Mouse (Mus musculus): ENCODE measurements at regions not wholly inside any gene's neighbourhood (a gene's known extent, or its start where the extent isn't known, plus 50 kb on each side); places are given as distances from the start of the nearest gene placed in this dataset.
"Not testable (repeated sequence)": the region's sequence is repeated elsewhere in the genome, so short reads cannot be mapped to it uniquely, and the experiment has no call there.

GRCm38 (mm10) chr2:129918141-129918790, 93.9 kb upstream of the Tgm3 start:
- Histone ChIP-seq H3K79me2 (ENCODE audit: inconsistent target) (no peaks in the 10 kb centered on the region), H3K36me3 (ENCODE audit: inconsistent target) (no peaks in the 10 kb centered on the region), H3K4me3 (ENCODE audit: inconsistent target) (no peak overlapping the region), H3K27ac (no peak overlapping the region)
- WGBS (ENCODE audit: missing documents), result 92% methylated on average over 9 of the region's 9 CpGs

GRCm38 (mm10) chr2:129919551-129919950, 92.6 kb upstream of the Tgm3 start:
- H3K4me3 ChIP-seq (ENCODE audit: inconsistent target), result no peak overlapping the region
- no peaks in the 10 kb centered on the region for H3K79me2 ChIP-seq (ENCODE audit: inconsistent target)
- WGBS (ENCODE audit: missing documents), result 68% methylated on average over 3 of the region's 4 CpGs
- H3K36me3 ChIP-seq (ENCODE audit: inconsistent target), result no peaks in the 10 kb centered on the region
- no peak overlapping the region for H3K27ac ChIP-seq

DNA sequence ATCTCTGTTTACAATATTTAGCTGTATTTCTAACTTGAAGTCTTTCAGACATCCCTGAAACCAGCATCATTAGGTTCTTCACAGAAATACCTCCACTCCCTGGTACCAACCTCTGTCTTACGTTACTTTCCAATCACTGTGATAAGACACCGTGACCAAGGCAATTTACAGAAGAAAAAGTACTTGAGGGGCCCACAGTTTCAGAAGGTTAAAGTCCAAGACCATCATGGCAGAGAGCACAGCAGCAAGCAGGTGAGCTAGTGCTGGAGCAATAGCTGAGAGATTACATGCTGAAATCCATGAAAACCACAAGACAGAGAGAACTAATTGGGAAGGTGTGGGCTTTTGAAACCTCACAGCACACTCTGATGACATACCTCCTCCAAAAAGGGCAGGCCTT, 84.9 kb upstream of the Tgm3 start:
- H3K36me3 ChIP-seq (ENCODE audit: inconsistent target), result no peaks in the 10 kb centered on the region
- H3K27ac ChIP-seq, result no peak overlapping the region
- WGBS (ENCODE audit: missing documents), result 87% methylated on average over 2 of the region's 2 CpGs
- H3K4me3 ChIP-seq (ENCODE audit: inconsistent target), result no peak overlapping the region
- H3K79me2 ChIP-seq (ENCODE audit: inconsistent target), result no peaks in the 10 kb centered on the region

DNA sequence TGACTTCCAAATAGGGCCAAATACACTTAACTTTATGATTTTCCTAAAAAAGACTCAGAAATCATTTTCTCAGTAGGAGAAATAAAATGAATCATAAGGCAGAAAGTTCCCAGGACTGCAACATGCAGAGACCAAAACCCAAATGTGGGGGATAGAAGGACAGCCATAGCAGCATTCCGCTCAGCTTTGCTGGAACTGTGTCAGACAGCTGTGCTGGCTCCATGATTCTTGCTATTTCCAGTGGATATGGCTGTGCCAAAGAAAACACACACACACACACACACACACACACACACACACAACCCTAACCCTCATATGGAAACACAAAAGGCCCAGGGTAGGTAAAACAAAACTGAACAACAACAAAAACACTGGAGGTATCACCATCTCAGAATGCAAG, 78.6 kb upstream of the Tgm3 start:
- no peaks in the 10 kb centered on the region for H3K36me3 ChIP-seq (ENCODE audit: inconsistent target)
- no peak overlapping the region for H3K27ac ChIP-seq
- H3K79me2 ChIP-seq (ENCODE audit: inconsistent target), result no peaks in the 10 kb centered on the region
- H3K4me3 ChIP-seq (ENCODE audit: inconsistent target), result no peak overlapping the region
- WGBS (ENCODE audit: missing documents), result 100% methylated on average over 1 of the region's 1 CpGs

- Histone ChIP-seq H3K4me3 (ENCODE audit: inconsistent target) (no peak overlapping the region), H3K27ac (no peak overlapping the region), H3K79me2 (ENCODE audit: inconsistent target) (no peaks in the 10 kb centered on the region), H3K36me3 (ENCODE audit: inconsistent target) (no peaks in the 10 kb centered on the region)
- 59% methylated on average over 4 of the region's 4 CpGs for WGBS (ENCODE audit: missing documents)
Measured at GRCm38 (mm10) chr2:129942824-129943223, 69.3 kb upstream of the Tgm3 start.

DNA sequence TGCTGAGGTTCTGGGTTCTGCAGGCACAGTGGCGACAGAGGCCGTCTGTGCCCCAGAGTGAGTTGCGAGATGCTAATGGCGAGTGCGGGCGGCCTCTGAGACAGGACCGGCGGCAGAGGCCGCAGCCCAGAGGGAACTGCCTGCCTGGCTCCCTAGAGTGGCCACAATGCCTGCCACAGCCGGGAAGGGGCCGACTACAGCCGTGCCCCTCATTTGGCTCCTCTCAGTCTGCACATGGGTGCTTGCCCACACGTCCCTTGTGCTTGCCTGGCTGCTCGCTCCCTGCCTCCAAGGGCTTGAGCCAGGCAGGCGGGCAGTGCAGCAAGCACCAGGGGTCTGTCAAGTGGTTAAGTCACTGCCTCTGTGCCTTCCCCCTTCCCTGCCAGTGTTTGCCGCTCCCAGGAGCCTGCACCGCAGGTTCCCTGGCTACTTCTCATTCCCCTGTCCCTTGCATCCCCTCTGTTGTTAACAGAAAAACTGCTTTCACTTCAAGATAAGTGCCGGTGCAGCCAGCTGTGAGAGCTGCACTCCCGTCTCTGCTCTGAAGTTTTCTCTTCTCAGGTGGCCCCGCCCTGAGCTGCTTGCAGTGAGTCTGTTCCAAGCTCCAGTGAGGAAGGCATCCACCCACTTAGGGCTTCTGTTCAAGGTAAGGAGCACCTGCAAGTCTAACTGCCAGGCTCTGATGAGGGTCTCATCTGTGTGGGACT, 64.1 kb upstream of the Tgm3 start:
- no peak overlapping the region for H3K27ac ChIP-seq
- no peaks in the 10 kb centered on the region for H3K36me3 ChIP-seq (ENCODE audit: inconsistent target)
- WGBS (ENCODE audit: missing documents), result 62% methylated on average over 20 of the region's 20 CpGs
- H3K79me2 ChIP-seq (ENCODE audit: inconsistent target), result no peaks in the 10 kb centered on the region
- H3K4me3 ChIP-seq (ENCODE audit: inconsistent target), result no peak overlapping the region

GRCm38 (mm10) chr2:129949786-129950185, 62.4 kb upstream of the Tgm3 start:
- H3K79me2 ChIP-seq (ENCODE audit: inconsistent target); H3K27ac ChIP-seq; H3K36me3 ChIP-seq (ENCODE audit: inconsistent target); H3K4me3 ChIP-seq (ENCODE audit: inconsistent target): not testable (repeated sequence)
- WGBS (ENCODE audit: missing documents), result 88% methylated on average over 6 of the region's 6 CpGs

DNA sequence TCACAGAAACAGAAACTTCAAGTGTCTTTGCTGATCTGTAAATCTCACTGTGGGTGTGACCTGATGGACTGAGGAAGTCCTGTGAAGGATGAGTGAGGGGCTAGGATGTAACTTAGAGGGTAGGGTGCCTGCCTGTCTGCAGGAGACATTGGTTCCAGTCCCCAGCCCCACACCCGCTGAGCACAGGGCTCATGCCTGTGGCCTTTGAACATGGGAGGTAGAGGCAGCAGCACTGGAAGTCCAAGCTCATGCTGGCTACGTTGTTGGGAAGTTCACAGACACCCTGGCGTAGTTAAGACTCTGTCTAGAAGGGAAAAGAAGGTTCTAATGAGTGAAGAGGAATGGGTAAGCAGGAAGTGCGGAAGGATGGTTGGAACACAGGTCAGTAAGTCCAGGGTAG, 59.7 kb upstream of the Tgm3 start:
- Histone ChIP-seq H3K79me2 (ENCODE audit: inconsistent target) (no peaks in the 10 kb centered on the region), H3K27ac (no peak overlapping the region), H3K4me3 (ENCODE audit: inconsistent target) (no peak overlapping the region), H3K36me3 (ENCODE audit: inconsistent target) (no peaks in the 10 kb centered on the region)
- 100% methylated on average over 3 of the region's 4 CpGs for WGBS (ENCODE audit: missing documents)

DNA sequence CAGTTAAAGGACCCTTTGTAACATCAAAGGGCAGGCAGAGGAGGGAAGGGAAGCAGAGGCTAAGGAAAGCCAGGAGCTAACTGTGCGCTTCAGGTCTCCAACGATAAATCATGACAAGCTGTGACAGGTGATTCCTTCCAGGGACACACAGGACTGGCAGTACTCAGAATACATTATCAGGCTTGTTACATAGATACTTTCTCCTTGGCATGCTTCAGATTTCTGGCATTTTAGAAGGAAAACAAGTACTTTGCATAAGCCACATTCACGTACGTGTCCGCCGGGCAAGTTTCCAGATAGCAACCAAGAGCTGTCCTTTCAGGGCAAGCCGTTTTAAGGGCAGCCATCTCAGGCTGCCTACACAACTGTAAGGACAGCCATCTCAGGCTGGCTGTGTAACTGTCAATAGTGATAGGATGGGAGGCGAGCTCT, 56.9 kb upstream of the Tgm3 start:
- H3K27ac ChIP-seq, result no peak overlapping the region
- no peaks in the 10 kb centered on the region for H3K36me3 ChIP-seq (ENCODE audit: inconsistent target)
- WGBS (ENCODE audit: missing documents), result 78% methylated on average over 8 of the region's 8 CpGs
- H3K79me2 ChIP-seq (ENCODE audit: inconsistent target), result no peaks in the 10 kb centered on the region
- H3K4me3 ChIP-seq (ENCODE audit: inconsistent target), result no peak overlapping the region

DNA sequence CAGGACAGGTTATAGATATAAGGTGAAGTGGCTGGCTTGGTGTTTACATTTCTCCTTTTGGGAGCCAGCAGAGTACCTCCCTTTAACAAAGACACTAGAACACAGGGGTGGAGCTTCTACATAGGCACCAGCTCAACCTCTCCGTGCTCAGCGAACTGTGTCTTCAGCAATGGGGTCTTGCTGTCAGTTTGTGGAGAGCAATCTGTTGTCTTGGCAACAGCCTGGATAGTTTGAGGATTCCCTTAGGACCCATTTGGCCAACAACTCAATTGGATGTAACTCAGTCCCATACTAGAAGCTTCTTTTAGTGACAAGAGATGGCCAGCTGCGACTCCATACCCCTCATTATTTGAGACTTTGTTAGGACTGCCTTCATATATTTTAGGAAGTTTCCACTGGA, 54.0 kb upstream of the Tgm3 start:
- H3K79me2 ChIP-seq (ENCODE audit: inconsistent target), result no peaks in the 10 kb centered on the region
- H3K4me3 ChIP-seq (ENCODE audit: inconsistent target), result no peak overlapping the region
- 89% methylated on average over 3 of the region's 3 CpGs for WGBS (ENCODE audit: missing documents)
- no peak overlapping the region for H3K27ac ChIP-seq
- H3K36me3 ChIP-seq (ENCODE audit: inconsistent target), result no peaks in the 10 kb centered on the region

DNA sequence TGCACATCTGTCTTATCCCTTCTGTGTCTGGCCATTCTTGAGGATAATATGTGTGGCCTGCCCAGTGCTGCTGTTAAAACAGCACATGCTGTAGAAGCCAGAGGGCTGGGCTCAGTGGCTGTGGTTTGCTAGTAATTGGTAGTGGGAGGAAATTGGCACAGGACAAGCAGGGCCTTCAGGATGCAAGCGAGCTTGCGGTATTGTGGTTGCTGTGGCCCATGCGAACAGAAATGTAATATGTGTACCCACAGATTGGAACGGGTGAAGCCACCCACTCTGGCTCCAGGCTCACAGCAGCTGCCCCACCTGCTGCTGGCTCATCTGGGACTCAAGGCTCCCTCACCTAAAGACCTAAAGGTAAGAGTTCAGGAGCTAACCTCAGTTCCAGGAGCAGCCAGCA, 51.8 kb upstream of the Tgm3 start:
- no peaks in the 10 kb centered on the region for H3K36me3 ChIP-seq (ENCODE audit: inconsistent target)
- WGBS (ENCODE audit: missing documents), result 24% methylated on average over 4 of the region's 4 CpGs

GRCm38 (mm10) chr2:129961522-129961921, 50.6 kb upstream of the Tgm3 start:
- Histone ChIP-seq H3K36me3 (ENCODE audit: inconsistent target) (no peaks in the 10 kb centered on the region), H3K4me3 (ENCODE audit: inconsistent target) (no peak overlapping the region), H3K79me2 (ENCODE audit: inconsistent target) (no peaks in the 10 kb centered on the region), H3K27ac (no peak overlapping the region)
- 31% methylated on average over 5 of the region's 5 CpGs for WGBS (ENCODE audit: missing documents)

More for the DNA sequence above, 51.8 kb upstream of the Tgm3 start:
- Histone ChIP-seq H3K27ac (no peak overlapping the region), H3K79me2 (ENCODE audit: inconsistent target) (no peaks in the 10 kb centered on the region), H3K4me3 (ENCODE audit: inconsistent target) (no peak overlapping the region)

Data from macrophage (primary cell).